Comparison of ENCODE assay signal across 9 mouse cellular contexts in genomic region chr4:151180394-151180902, GRCm38 (mm10).
DNase-seq lines count a peak whose midpoint lies in the region; ATAC-seq and TF ChIP-seq lines count a peak whose summit lies in the region.
"Had no signal": no experiment of that assay in that cellular context is flagged by ENCODE, and none has a peak within 500 bp of the region (broad histone marks: within the 10 kb centered on the region; RNA-seq: fewer than 3 reads in every experiment).

No protein-coding gene starts in this region.

- H3K27me3 ChIP-seq in embryonic facial prominence, embryonic 12.5 days: 0 out of 2 replicates have a peak, but pooled peaks cover 3% of the 10 kb centered on the region
- no peaks in the 10 kb centered on the region for H3K27me3 ChIP-seq in embryonic facial prominence, embryonic 10.5 days (replicated peaks; ENCODE audit: low read depth, poor library complexity, severe bottlenecking)
- H3K27me3 ChIP-seq in liver, postnatal 0 days (ENCODE audit: insufficient read depth, low read length): peaks cover 28% of the 10 kb centered on the region; the same call in 1 of the 2 replicates
- H3K27me3 ChIP-seq in hindbrain, postnatal 0 days (ENCODE audit: insufficient read depth, low read length): no peaks in the 10 kb centered on the region
- H3K27me3 ChIP-seq in midbrain, embryonic 15.5 days (replicated peaks): peaks cover 11% of the 10 kb centered on the region; the same call in 1 of the 2 replicates

- no peak overlapping the region for H3K9ac ChIP-seq in embryonic facial prominence, embryonic 12.5 days
- H3K9ac ChIP-seq in liver, postnatal 0 days (replicated peaks): no peak overlapping the region
- no peak overlapping the region for H3K9ac ChIP-seq in hindbrain, postnatal 0 days (replicated peaks; ENCODE audit: low read length)
- no peak overlapping the region for H3K9ac ChIP-seq in midbrain, embryonic 15.5 days

- ATAC-seq in embryonic facial prominence, embryonic 12.5 days (ENCODE audit: insufficient number of reproducible peaks, insufficient read depth, low FRiP score, low TSS enrichment): no peak
- no peak for ATAC-seq in liver, postnatal 0 days
- ATAC-seq in hindbrain, postnatal 0 days: no peak
- no peak for ATAC-seq in midbrain, embryonic 15.5 days (replicated peaks)

- DNase-seq in embryonic facial prominence, embryonic 10.5 days (ENCODE audit: low spot score): no peak
- peak; percentile 34 for DNase-seq in liver
- no peak for DNase-seq in liver, postnatal 0 days
- DNase-seq in hindbrain, postnatal 0 days (ENCODE audit: low spot score): peak; percentile 58
- DNase-seq in thymus, postnatal 4 days: no peak
- DNase-seq in spleen, postnatal 10 days (ENCODE audit: low spot score in 2 of 2): no peak
- DNase-seq: spleen, adult 18-20 months had no signal

- no peaks in the 10 kb centered on the region for H3K9me3 ChIP-seq in embryonic facial prominence, embryonic 12.5 days
- no peaks in the 10 kb centered on the region for H3K9me3 ChIP-seq in embryonic facial prominence, embryonic 10.5 days
- no peaks in the 10 kb centered on the region for H3K9me3 ChIP-seq in liver, postnatal 0 days (ENCODE audit: low read length)
- no peaks in the 10 kb centered on the region for H3K9me3 ChIP-seq in hindbrain, postnatal 0 days (ENCODE audit: low read length)
- H3K9me3 ChIP-seq in midbrain, embryonic 15.5 days: no peaks in the 10 kb centered on the region

- H3K4me1 ChIP-seq in embryonic facial prominence, embryonic 12.5 days: peaks cover 14% of the 10 kb centered on the region; the same call in 1 of the 2 replicates
- H3K4me1 ChIP-seq in embryonic facial prominence, embryonic 10.5 days: no peaks in the 10 kb centered on the region
- H3K4me1 ChIP-seq in liver, postnatal 0 days (ENCODE audit: insufficient read depth): no peaks in the 10 kb centered on the region
- peaks cover 24% of the 10 kb centered on the region for H3K4me1 ChIP-seq in hindbrain, postnatal 0 days (ENCODE audit: insufficient read depth, low read length)
- peaks cover 26% of the 10 kb centered on the region for H3K4me1 ChIP-seq in midbrain, embryonic 15.5 days

- peak overlapping the region; percentile 51; the same call in 1 of the 2 replicates for H3K27ac ChIP-seq in embryonic facial prominence, embryonic 12.5 days
- no peak overlapping the region for H3K27ac ChIP-seq in embryonic facial prominence, embryonic 10.5 days (replicated peaks)
- H3K27ac ChIP-seq in liver, postnatal 0 days (ENCODE audit: low read depth): no peak overlapping the region
- H3K27ac ChIP-seq in hindbrain, postnatal 0 days: no peak overlapping the region
- 0 out of 2 replicates have a peak overlapping the region, but pooled peaks have one; percentile 24 for H3K27ac ChIP-seq in midbrain, embryonic 15.5 days

- no peak overlapping the region for H3K4me2 ChIP-seq in embryonic facial prominence, embryonic 12.5 days (replicated peaks)
- H3K4me2 ChIP-seq in liver, postnatal 0 days (ENCODE audit: low read depth, low read length): no peak overlapping the region
- no peak overlapping the region for H3K4me2 ChIP-seq in hindbrain, postnatal 0 days (ENCODE audit: low read depth, low read length)
- no peak overlapping the region for H3K4me2 ChIP-seq in midbrain, embryonic 15.5 days

- TF ChIP-seq EP300 in liver, postnatal 0 days (IDR thresholded peaks at IDR 0.05; ENCODE audit: low read depth): no peak

- 45% methylated on average over 7 of the region's 7 CpGs for WGBS in embryonic facial prominence, embryonic 12.5 days
- 65% methylated on average over 7 of the region's 7 CpGs for WGBS in embryonic facial prominence, embryonic 10.5 days
- WGBS in liver, postnatal 0 days (ENCODE audit: insufficient replicate concordance): 38% methylated on average over 7 of the region's 7 CpGs
- 20% methylated on average over 7 of the region's 7 CpGs for WGBS in hindbrain, postnatal 0 days
- WGBS in midbrain, embryonic 15.5 days: 25% methylated on average over 7 of the region's 7 CpGs

- H3K4me3 ChIP-seq in embryonic facial prominence, embryonic 12.5 days: no peak overlapping the region
- H3K4me3 ChIP-seq in embryonic facial prominence, embryonic 10.5 days: no peak overlapping the region
- H3K4me3 ChIP-seq in liver, postnatal 0 days (ENCODE audit: low read depth, low read length): no peak overlapping the region
- H3K4me3 ChIP-seq in hindbrain, postnatal 0 days (ENCODE audit: low read length): no peak overlapping the region
- H3K4me3 ChIP-seq in midbrain, embryonic 15.5 days: no peak overlapping the region

- TF ChIP-seq CTCF in liver, postnatal 0 days (IDR thresholded peaks at IDR 0.05; ENCODE audit: low read depth): no peak
- TF ChIP-seq CTCF in hindbrain, postnatal 0 days (IDR thresholded peaks at IDR 0.05; ENCODE audit: low read depth): no peak

- no peaks in the 10 kb centered on the region for H3K36me3 ChIP-seq in embryonic facial prominence, embryonic 12.5 days
- H3K36me3 ChIP-seq in embryonic facial prominence, embryonic 10.5 days (replicated peaks): no peaks in the 10 kb centered on the region
- no peaks in the 10 kb centered on the region for H3K36me3 ChIP-seq in liver, postnatal 0 days (replicated peaks; ENCODE audit: insufficient read depth, low read length)
- H3K36me3 ChIP-seq in hindbrain, postnatal 0 days (ENCODE audit: insufficient read depth, low read length): no peaks in the 10 kb centered on the region
- H3K36me3 ChIP-seq in midbrain, embryonic 15.5 days (replicated peaks): no peaks in the 10 kb centered on the region

Comparison
In these comparisons a context has a peak if more than half of its experiments do, and no peak if none do; other contexts are left out.
1. H3K27ac ChIP-seq: peak in embryonic facial prominence, embryonic 12.5 days (single experiment) and midbrain, embryonic 15.5 days (single experiment); none in embryonic facial prominence, embryonic 10.5 days (single experiment), liver, postnatal 0 days (single experiment) and hindbrain, postnatal 0 days (single experiment).
2. DNase-seq: peak in liver (single experiment) and hindbrain, postnatal 0 days (single experiment); none in embryonic facial prominence, embryonic 10.5 days (single experiment), liver, postnatal 0 days (single experiment), thymus, postnatal 4 days (single experiment) and spleen, postnatal 10 days (0 of 2).